Mouse (Mus musculus) naive thymus-derived CD4-positive, alpha-beta T cell, adult 2 months (primary cell): ENCODE results near the gene Otx1.

Source experiments
- DNase-seq: peaks from one replicate; pipeline ENCODE4 v3.0.0-alpha.2; 2011; ENCODE audit warnings: low read depth

The Otx1 gene

DNA sequence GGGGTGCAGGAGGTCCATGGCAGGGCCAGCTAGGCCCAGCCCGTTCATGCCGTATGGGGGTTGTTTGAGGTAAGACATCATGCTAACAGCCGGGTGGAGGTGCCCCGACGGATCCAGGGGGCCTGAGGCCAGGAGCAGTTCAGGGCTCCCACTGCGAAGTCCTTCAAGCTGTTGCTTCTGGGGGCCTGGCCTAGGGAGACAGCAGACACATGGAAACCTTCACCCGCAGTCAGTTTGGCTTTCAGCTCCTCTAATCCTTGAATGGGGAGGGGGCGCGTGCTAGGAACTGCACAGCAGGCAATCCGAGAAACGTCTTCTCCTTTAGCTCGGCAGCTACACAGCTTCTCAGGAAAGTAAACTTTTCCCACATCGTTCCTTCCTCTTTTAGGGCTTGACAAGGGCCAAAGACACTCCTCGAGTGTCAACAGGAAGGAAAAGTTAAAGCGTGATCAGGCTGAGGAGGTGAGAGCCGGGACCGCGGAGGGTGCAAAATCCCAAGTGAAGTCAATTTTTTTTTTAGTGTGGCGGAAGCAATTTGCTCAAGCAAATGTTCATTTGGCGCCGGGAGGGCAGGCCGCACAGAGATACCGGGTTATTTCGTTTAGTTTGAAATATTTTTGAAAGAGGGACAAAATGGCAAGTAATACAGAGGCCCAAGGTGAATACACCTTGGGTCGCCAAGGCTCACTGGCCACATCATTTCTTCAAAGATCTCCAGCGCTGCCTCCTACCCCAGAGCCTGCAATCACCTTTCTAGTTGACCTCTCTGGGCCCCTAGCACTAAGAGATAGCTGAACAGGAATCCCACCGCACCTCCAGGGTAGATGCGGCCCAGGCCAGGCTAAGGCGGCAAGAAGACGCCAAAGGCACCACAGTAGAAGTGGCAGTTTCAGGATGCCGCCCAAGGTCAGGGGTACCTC, 3.0 kb downstream of the Otx1 start:
- no peak for DNase-seq

GRCm38 (mm10) chr11:21998141-21999047, 4.3 kb downstream of the Otx1 start:
- DNase-seq = no peak

- DNase-seq = no peak
Measured at GRCm38 (mm10) chr11:21997561-21998140, 5.0 kb downstream of the Otx1 start.

DNA sequence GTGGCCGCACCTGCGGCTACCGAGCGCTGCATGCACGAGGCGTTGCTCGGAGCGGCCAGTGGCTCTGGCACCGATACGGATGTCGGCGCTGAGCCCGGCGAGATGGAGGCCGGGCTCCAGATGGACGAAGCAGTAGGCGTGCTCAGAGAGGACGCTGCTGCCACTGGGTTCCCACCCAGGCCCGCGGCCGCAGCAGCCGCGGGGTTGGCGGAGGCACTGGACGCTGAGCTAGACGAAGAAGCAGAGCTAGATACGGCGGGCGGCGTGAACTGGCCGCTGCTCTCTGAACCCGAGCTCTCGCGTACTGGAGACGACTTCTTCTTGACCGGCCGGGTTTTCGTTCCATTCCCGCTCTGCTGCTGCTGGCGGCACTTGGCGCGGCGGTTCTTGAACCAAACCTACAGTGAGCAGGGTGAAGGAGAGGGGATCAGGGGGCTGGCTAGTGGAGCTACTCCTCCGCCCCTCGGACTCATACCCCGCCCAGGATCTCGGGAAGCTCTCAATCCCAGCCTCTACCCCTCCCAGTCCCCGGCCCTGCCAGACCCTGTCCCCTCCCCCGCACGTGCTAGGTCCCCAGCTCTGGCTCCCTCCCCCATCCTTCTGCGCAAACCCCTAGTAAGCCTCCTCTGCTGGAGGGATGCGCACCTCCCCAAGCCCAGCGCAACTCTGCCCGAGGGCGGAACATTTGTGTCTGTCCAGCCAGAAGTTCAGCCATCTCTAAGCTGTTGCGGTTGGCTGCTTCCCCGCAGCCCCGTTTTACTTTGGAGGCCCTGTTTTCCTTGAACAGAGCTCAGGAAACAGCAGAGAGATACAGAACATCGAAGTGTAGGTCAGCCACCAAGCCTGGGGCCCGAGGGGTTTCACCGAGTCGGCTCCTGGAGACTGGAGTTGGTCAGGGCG, 5.8 kb downstream of the Otx1 start:
- no peak for DNase-seq

- no peak for DNase-seq
Measured at GRCm38 (mm10) chr11:21996325-21996647, 6.4 kb downstream of the Otx1 start.

GRCm38 (mm10) chr11:21995534-21996324, 7.0 kb downstream of the Otx1 start:
- no peak for DNase-seq

GRCm38 (mm10) chr11:21994377-21995370, 8.0 kb downstream of the Otx1 start:
- DNase-seq = no peak

DNA sequence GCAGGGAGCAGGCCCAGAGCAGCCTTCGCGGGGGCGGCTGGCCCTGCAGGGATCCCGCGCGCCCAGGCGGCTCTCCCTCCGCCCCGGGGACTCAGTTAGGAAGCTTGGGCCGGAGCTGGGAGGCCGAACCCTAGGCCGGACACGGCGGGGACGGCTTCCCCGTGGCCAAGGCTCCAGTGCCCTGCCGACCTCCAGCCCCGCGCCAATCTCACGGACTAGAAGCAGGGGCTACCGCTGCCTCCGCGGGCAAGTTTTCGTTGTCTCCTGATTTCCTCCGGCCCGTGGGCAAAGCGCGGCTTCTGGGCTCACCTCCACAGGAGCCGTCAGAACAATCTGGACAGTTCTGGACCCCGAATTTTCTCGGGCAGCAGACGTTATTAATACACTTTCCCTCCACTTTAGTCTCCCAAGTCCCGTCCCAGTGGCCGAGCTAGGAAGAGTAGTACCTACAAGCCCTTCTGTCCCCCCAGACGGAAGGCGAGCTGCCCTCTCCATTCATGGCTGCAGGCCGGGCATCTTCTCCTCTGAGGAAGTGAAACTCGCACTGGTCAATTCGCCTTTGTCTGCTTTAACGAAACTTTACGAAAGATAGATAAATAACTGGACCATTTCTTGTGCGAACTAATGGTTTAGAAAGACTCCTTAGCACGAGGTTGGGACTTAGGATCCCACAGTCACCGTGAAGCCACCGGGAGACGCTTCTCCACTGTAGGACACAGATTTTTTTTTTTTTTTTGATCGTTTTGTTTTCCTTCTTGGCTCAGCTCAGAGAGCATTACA, 8.9 kb downstream of the Otx1 start:
- DNase-seq = no peak

DNA sequence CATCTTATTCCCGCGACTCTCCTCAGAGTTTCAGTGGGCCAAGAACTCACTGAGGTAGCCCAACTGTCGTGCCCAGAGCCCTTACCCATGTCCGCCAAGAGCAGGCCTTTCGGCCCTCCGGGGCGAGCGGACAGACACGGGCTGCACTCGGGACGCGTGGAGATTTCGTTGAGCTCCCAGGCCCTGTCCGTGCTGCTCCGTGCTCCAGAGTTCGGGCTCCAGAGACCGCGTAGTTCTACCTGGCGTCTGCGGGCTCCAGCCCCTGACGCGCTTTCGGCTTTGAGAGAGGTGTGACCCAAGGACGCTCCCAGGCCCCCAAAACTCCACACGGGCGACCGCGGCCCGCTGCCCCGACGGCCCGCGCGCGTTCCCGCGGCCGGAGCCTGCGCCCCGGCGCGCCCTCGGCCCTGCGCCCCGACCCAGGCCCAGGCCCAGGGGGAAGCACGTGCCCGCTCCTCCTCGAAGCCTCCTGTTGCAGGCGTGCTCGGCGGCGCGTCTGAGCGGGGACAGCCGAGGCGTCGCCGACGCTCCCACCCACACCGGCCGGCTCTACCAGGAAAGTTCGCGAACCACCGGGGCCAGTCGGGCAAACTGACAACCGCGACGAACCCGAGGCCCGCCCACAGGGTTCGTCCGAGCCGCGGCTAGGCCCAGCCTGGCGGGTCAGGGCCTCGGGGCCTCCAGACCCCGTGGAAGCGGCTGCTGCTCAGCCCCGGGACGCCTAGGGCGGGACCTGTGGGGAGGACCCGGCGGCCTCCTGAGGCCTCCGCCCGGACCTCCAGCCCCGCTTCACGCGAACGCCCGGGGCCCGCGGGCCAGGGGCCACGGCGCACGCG, 9.7 kb downstream of the Otx1 start:
- no peak for DNase-seq

DNA sequence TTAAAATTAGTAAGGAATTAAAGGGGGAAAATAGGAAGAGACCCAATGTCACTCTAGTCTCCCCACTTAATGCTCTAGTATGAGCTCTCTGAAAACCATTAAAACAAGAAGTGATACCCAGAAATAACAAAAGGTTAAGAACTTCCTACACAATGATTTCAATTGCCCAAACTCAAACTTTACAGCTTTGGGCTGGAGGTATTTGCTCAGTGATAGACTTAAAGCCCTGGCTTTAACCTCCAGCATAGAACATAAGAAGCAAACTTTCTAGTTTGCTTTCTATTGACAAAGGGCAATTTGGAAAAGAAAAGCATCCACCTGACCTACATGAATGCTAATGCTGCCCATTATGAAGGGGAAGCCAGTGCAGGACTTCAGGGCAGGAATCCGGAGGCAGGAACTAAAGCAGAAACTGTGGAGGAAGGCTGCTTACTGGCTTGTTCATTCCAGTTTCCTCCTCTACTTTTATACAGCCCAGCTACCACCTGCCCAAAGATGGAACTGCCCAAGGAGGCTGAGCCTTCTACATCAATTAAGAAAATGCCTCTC, 14.2 kb downstream of the Otx1 start:
- no peak for DNase-seq

DNA sequence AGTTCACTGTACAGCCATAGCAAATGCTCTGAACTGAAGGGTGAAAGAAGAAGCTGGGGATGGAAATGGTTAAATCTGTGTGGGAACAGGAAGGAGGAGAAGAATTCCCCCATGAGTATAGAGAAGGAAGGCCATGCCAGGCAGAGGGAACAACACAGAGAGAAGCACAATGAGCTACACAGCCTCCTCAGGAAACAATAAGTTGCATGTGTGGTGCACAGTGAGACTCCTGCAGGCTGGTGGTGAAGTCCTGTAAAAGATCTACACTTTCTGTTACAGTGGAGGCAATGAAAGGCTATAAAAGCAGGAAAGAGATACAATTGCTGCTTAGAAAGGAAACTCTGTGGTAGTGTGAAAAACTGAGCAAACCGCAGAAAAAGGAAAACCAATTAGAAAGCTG, 17.6 kb downstream of the Otx1 start:
- no peak for DNase-seq

DNA sequence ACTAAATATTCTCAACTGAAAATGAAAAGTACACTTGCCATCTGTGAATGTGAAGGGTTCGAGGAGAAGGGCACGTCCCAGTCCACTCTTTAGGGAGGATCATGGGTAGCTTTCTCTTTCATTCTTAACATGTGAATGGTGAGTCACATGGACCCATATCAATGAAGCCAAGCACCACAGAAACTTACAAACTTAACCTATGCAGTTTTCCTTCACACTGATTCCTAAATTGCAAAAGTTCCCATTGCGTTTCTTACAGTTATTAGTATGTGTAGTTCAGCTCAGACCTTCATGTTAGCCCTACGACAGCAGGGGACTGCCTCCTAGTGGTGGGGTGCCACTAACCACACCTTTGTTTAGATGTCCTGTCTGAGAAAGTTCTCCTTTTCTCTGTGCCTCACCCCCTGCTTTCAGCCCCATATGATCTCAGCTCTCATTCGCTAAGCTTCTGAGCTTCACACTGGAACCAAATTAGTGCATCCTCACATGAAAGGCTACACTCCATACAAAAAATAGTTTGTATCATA, 28.6 kb downstream of the Otx1 start:
- DNase-seq = no peak

DNA sequence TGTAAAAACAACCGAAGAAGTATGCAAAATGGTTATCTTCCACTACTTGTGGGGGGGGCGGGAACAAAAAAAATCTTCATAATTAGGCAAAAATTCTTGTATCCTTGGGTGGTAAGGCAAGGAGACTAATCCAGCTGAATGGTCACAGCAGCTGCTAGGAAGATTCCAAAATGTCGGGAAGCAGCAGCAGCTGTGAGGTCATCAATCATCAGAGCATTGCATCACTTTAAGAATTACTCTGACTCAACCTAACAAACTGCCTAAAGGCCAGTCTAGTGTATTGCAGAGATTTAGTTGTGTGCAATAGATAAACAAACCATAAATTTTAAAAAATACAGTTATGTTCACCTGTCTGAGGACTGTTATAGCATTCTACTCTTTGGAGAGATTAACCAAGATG, 29.1 kb downstream of the Otx1 start:
- DNase-seq = no peak

DNA sequence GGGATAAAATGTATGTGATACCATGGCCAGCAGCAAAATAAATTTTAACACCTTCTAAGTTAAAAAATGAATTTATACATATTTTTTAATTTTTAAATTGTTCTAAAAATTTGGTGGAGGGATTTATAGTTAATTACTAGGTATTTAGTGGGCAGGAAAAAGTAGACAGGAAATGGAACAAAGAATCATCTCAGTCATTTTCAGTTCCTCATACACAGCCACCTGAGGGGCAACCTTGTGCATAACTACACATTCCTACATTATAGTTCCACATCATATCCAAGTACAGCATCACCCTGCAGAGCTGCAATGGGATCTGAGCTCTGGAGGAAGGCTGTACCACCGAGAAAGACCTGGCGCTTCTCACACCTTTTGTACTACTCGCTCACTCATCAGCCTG, 33.8 kb downstream of the Otx1 start:
- DNase-seq = no peak

DNA sequence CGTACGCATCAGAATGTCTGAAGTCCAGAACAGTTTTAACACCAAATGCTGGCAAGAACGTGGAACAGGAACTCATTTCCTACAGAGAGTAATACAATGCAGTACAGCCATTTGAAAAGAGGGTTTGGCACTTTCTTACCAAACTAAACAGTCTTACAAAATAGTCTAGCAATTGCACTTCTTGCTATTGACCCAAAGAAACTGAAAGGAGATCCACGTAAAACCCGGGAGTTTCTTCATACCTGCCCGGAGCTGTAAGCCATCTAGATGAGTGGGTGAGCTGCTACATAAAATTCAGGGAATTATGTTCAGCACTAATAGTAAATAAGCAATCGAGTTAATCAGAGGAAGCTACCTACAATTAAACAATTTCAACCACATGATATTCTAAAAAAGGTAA, 47.5 kb downstream of the Otx1 start:
- DNase-seq = no peak

DNA sequence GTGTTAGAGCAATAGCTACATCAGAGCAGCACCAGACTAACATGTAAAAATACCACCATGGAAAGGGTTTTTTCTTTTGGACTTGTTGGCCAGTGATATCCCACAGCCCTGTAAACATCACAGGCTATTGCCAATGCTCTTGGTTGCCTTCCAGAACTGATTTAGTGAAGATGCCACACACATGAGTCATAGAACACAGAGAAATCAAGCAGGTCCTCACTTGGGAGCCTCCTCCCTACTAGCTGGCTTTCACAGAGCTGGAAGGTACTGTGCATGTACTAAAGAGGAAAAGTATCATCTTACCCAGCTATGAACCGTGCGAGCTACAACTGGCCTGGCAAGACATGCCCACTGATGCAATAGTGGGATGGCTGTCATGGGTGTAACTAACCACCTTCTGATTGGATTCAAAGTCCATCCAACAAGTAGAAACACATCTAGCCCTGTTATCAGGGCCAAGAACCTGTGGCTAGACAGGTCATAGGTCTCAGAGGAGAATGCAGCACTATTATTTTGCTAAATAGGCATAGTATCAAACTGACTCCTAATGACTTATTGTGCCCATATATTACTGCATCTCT, 51.0 kb downstream of the Otx1 start:
- no peak for DNase-seq

- DNase-seq = no peak
Measured at GRCm38 (mm10) chr11:21950094-21950493, 52.6 kb downstream of the Otx1 start.
